Mouse (Mus musculus) forebrain, embryonic 10.5 days (tissue): Measurements from ENCODE around the gene Morf4l2. TPM values are rescaled to one million over a fixed set of nuclear protein-coding genes. Genes with fewer than 3 reads are reported as not detected.
"Not testable (repeated sequence)": the region's sequence is repeated elsewhere in the genome, so short reads cannot be mapped to it uniquely, and the experiment has no call there.

ENCODE experiments used
- DNase-seq: peaks from one replicate; pipeline ENCODE4 v3.0.0-alpha.2; 2017; ENCODE audit warnings: low spot score; ENCODE audit errors: extremely low spot score
- H3K27ac ChIP-seq: fragments of 300-500 bp; sonication (generic); 2 replicates; pipeline ENCODE4 v1.5.1; 2016; ENCODE audit warnings: mild to moderate bottlenecking
- H3K27me3 ChIP-seq: fragments of 300-500 bp; sonication (generic); 2 replicates; pipeline ENCODE4 v1.6.1; 2016; ENCODE audit warnings: mild to moderate bottlenecking; ENCODE audit not compliant: poor library complexity, severe bottlenecking
- H3K36me3 ChIP-seq: fragments of 300-500 bp; sonication (generic); replicated peaks from 2 replicates; pipeline ENCODE4 v1.6.1; 2016; ENCODE audit warnings: mild to moderate bottlenecking, moderate library complexity
- H3K4me1 ChIP-seq: fragments of 300-500 bp; sonication (generic); 2 replicates; pipeline ENCODE4 v1.6.1; 2016
- H3K4me3 ChIP-seq: fragments of 300-500 bp; sonication (generic); 2 replicates; pipeline ENCODE4 v1.5.1; 2016; ENCODE audit warnings: mild to moderate bottlenecking, moderate library complexity
- H3K9me3 ChIP-seq: fragments of 300-500 bp; sonication (generic); 2 replicates; pipeline ENCODE4 v1.6.1; 2016; ENCODE audit warnings: mild to moderate bottlenecking, moderate library complexity
- WGBS: fragments of 180-500 bp; shearing (Covaris S2); methylation state at CpG from one replicate; pipeline ENCODE4 v1.1.7; 2016; 5-methylcytosine and 5-hydroxymethylcytosine counted together
- polyA plus RNA-seq: library from polyadenylated mRNA; unstranded; fragments of >200 nt; fragmentation: Nextera tagmentation; extraction: Ambion mirVana; gene quantifications from 2 replicates; pipeline ENCODE4 v1.2.1, GENCODE M21; 2016

Gene Morf4l2
- polyA plus RNA-seq, 1 experiment from 2014 or later = 557 TPM

DNA sequence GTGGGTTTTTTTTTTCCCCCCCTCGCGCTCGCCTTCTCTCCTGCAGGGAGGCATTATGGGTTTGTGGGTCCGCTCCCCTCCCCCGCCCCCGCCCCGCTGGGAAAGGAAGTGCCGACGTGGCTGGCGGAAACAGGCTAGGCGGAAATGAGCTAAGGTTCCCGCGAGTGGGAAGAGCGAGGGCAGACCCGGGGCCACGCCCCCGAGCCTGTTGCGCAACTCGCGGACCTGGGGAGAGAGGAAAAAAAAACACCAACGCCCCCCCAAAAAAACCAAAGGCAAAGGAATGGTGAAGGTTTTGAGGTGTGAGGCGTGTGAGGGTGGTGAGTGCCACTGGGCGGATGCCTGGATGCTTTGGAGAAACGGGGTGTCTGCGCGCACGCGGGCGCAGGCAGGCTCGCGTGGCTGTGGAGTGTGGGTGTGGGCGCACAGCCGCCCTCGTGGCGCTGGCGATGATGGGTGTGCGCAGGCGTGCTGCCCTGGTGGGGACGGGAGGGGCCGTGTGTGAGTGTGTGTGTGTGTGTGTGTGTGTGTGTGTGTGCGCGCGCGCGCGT lies 1.8 kb downstream of the Morf4l2 start:
- peak; percentile 85 for DNase-seq
- peak overlapping the region; percentile 59 for H3K4me3 ChIP-seq
- H3K36me3 ChIP-seq = peaks cover 23% of the 10 kb centered on the region
- 23% methylated on average over 45 of the region's 46 CpGs for WGBS
- H3K9me3 ChIP-seq = no peaks in the 10 kb centered on the region
- H3K27ac ChIP-seq = peak overlapping the region; percentile 91
- peaks cover 6% of the 10 kb centered on the region; the same call in 1 of the 2 replicates for H3K4me1 ChIP-seq
- H3K27me3 ChIP-seq = peaks cover 4% of the 10 kb centered on the region; the same call in 1 of the 2 replicates

DNA sequence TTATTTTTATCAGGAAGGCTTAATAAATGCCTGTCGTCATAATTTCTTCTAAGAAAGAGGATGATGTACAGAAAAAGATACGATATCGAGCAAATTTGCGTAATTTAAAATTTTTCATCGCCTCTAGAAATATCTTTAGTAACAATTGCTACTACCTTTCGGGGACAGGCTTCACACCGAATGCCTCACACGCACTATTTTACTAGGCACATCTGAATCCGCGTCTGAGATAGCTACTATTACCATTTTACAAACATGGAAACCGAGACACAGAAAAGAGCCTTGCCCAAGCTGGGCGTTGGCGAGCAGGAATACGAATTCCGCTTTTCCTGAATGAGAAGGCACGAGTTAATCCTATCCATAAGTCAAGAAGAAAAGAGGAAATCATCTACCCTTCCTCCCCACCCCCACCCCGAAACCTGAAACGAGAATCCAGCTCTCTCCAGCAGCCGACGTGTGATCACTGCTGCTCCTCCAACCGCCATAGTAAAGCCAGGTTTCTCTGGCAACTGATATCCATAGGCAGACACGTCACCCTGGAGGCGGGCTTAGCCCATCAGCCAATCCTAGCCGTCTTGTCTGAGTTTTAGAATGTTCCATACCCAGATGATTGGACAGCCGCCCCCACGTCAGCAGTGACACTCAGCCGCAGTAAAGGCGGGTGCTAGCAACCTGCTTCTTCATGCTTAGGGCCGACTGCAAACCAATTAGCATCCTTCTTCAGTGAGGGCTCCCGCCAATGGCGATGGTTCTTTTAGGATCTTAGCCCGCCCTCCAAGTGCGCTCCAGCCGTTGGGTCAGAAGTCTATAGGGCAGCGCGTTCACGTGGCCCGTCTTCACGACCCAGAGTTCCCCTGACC lies 2.5 kb downstream of the Morf4l2 start:
- peaks cover 30% of the 10 kb centered on the region for H3K36me3 ChIP-seq
- H3K27ac ChIP-seq = peak overlapping the region; percentile 91
- WGBS = 22% methylated on average over 39 of the region's 39 CpGs
- peak overlapping the region; percentile 59 for H3K4me3 ChIP-seq
- peak; percentile 85 for DNase-seq
- H3K9me3 ChIP-seq = no peaks in the 10 kb centered on the region
- H3K27me3 ChIP-seq = no peaks in the 10 kb centered on the region
- H3K4me1 ChIP-seq = peaks cover 6% of the 10 kb centered on the region; the same call in 1 of the 2 replicates

DNA sequence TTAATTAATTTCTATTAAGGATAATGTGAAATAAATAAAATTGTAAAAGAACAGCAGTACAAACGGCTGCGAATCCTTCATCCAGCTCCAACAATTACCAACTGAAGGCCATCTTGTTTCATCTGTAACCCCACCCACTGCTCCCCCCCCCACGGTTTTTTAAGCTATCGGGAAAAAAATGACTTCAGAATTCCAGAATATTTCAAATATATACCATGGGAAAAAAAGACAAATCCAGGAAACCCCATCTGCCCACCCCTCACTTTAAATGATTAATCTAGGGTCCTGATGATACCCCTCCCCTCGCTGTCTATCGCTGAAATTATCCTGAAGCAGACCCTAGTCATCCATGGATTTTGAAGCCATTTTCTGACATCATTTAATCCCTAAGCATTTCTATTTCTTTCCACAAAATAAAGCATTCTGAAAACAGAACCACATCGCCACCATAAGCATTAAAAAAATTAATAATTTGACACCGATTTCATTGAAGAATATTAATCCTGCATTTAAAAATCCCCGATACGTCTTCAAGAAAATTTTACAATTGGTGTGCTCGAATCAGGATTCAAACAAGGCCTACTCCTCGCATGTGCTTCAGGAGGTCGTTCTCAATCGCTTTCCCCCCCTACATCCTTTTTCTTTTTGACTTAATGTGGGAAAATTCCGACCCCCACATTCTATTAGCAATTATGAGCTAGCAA lies 3.3 kb downstream of the Morf4l2 start:
- Histone ChIP-seq H3K27me3 (no peaks in the 10 kb centered on the region), H3K27ac (peak overlapping the region; percentile 91), H3K4me1 (peaks cover 6% of the 10 kb centered on the region; the same call in 1 of the 2 replicates), H3K36me3 (peaks cover 38% of the 10 kb centered on the region), H3K9me3 (no peaks in the 10 kb centered on the region), H3K4me3 (peak overlapping the region; percentile 59)
- no peak for DNase-seq
- 25% methylated on average over 15 of the region's 15 CpGs for WGBS

DNA sequence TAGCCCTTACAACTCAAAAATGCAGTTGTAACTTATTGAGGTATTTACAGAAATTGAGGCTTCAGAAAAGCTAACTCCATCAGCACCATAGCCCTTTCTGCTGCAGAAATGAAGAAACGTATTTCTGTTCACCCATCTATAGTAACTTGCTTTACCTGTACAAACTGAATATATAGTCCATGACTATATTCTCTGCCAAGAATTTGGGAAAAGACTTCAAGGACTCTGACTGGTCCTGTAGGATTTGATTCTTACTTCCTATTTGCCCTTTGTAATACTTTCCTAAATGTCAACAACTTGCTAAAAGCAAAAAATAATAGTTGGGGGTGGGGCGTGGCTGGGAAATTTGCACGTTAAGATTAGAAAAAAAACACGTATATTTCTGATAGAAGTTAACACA lies 11.5 kb downstream of the Morf4l2 start:
- peaks cover 49% of the 10 kb centered on the region for H3K36me3 ChIP-seq
- no peak for DNase-seq

DNA sequence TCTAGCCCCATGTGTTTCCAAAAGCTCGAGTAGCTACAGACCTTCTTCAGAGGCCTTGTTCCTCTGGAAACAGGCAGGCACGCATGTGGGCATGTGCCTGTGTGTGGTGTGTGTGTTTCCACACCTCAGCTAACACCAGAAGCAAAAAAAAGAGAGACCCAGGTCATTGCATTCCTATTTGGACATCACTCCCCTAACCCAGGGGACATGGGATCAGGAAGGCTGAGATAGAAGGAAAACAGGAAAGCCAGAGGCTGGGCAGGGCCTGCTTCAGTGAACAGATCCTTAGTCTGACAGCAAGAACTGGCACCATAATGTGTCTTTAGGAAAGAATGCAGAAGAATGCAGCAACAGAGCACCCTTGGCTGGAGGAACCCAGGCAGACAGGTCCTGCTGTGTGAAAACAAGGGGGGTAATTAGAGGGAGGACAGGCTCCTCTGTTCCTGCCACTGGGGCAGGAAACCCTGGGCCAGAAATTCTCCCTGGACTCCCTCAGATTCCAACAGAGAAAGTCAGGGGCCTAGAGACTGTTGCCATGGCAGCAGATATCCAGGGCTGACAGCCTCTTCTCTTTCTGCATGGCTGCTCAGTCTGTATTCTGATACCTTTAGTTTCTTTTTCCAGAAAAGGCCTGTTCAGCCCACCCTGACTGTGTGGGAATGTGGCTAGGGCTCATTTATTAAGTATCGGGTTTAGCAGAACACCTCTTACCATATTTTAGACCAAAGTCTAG lies 28.6 kb downstream of the Morf4l2 start:
- not testable (repeated sequence) for DNase-seq, H3K4me3 ChIP-seq, H3K9me3 ChIP-seq, H3K36me3 ChIP-seq
- H3K4me1 ChIP-seq = peaks cover 21% of the 10 kb centered on the region
- 48% methylated on average over 3 of the region's 3 CpGs for WGBS
- peaks cover 64% of the 10 kb centered on the region for H3K27me3 ChIP-seq
- H3K27ac ChIP-seq = peak overlapping the region; percentile 48; the same call in 1 of the 2 replicates

More for the DNA sequence above, 11.5 kb downstream of the Morf4l2 start:
- no peaks in the 10 kb centered on the region for H3K27me3 ChIP-seq
- H3K4me1 ChIP-seq = no peaks in the 10 kb centered on the region
- no peaks in the 10 kb centered on the region for H3K9me3 ChIP-seq
- no peak overlapping the region for H3K4me3 ChIP-seq
- no peak overlapping the region for H3K27ac ChIP-seq
- WGBS = 90% methylated on average over 4 of the region's 4 CpGs

DNA sequence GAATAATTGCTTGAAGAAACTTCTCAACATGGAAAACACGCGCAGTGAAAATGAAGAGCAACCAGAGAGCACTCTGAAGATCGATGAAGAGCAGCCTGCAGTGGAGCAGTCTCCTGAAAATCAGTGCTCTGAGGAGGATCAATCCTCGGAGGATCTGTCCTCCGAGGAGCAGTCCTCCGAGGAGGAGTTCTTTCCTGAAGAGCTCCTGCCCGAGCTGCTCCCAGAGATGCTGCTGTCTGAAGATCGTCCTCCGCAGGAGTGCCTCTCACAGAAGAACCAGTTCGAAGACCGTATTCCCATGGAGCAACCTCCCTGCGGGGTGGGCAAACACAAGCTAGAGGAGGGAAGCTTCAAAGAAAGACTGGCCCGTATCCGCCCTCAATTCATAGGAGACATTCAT lies 34.7 kb downstream of the Morf4l2 start:
- DNase-seq = peak; percentile 21
- Histone ChIP-seq H3K27ac (peak overlapping the region; percentile 90), H3K27me3 (peaks cover 50% of the 10 kb centered on the region), H3K36me3 (no peaks in the 10 kb centered on the region), H3K4me3 (peak overlapping the region; percentile 60), H3K9me3 (no peaks in the 10 kb centered on the region), H3K4me1 (peaks cover 10% of the 10 kb centered on the region)
- WGBS = 23% methylated on average over 14 of the region's 14 CpGs

DNA sequence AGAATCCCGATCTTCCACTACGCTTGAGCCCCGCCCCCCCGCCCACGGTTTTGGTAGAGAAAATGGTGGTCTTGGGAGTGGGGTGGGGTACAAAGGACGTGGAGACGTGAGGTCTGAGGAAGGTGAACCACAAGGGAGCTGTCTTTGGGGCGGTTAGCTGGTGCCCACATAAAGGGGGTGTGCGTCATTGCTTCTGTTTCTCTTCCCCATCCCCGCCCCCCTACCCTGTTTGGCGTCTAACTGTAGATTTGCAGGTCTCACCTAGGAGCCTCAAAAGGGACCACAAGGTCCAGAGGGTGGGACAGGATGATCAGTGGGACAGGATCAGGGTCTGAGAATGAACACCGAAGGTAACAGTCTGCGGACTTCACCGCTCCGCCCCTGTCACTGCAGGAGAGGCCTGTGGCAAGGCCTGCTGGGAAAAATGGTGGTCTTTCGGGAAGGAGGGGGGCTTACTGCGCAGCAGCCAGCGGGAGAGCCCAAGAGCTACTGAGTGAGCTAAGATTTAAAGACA lies 35.3 kb downstream of the Morf4l2 start:
- peaks cover 10% of the 10 kb centered on the region for H3K4me1 ChIP-seq
- peak overlapping the region; percentile 60 for H3K4me3 ChIP-seq
- no peaks in the 10 kb centered on the region for H3K9me3 ChIP-seq
- peaks cover 45% of the 10 kb centered on the region for H3K27me3 ChIP-seq
- H3K36me3 ChIP-seq = no peaks in the 10 kb centered on the region
- DNase-seq = peak; percentile 61
- 12% methylated on average over 18 of the region's 18 CpGs for WGBS
- peak overlapping the region; percentile 90 for H3K27ac ChIP-seq

DNA sequence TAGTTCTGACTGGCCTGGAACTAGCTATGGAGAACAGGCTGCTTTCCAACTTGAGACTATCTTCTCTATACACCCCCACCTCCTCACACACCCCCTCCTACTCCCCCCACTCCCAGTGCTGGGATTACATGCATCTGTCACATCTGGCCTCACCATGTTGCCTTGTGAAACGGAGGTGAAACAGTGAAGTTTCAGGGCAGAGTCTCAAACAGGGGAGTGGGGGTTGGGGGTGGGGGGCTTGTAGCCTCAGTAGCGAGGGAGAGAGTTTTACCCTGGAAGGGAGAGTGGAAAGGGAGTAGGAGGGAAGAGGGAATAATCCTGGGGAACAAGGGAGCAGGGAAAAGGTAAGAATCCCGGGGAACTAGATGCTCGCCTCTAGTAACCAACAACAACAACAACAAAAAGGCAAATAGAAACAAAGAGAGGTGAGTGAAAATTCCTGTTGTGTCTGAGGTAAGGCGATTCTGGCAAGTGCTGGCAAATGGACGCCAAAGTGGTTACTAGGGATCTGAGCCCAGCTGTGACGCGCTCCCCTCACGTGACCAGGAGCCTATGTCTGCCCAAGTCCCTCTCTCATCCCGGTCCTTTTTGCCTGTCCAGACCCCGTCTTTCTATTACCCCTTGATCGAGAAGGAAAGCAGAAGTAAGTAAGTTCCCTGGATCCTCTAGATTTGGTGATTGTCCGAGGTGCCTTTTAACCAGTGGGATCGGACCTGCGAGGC lies 35.9 kb downstream of the Morf4l2 start, which contains the start of gene Tceal1:
Tceal1 (plus strand) TSS at position 537 of the 722 bp plus-strand sequence.
- no peaks in the 10 kb centered on the region for H3K9me3 ChIP-seq
- WGBS = 12% methylated on average over 15 of the region's 15 CpGs
- peaks cover 40% of the 10 kb centered on the region for H3K27me3 ChIP-seq

DNA sequence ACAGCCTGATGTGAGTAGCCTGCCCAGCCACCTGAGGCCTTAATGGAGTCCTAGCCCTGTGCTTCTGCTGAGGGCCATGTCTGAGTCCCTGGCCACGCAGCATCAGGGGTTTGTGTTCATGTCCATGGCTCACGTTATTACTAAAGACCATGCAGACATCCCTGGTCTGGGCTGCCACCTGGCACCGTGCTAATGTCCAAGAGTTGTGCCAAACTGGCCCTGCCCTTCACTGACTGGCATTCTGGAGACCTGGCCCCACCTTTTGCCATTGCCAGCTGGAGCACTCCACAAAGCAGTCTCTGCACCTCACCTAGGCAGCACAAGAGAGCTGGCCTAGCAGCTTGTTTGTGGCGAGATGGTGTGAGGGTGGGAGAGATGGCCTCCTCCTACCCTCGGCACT lies 50.3 kb downstream of the Morf4l2 start:
- H3K27ac ChIP-seq = peak overlapping the region; percentile 12; the same call in 1 of the 2 replicates

More for the DNA sequence above, 35.9 kb downstream of the Morf4l2 start, which contains the start of gene Tceal1:
- DNase-seq = peak; percentile 61
- Histone ChIP-seq H3K4me1 (peaks cover 10% of the 10 kb centered on the region), H3K4me3 (peak within 1 kb of the TSS; percentile 60), H3K36me3 (no peaks in the 10 kb centered on the region), H3K27ac (peak within 1 kb of the TSS; percentile 90)

DNA sequence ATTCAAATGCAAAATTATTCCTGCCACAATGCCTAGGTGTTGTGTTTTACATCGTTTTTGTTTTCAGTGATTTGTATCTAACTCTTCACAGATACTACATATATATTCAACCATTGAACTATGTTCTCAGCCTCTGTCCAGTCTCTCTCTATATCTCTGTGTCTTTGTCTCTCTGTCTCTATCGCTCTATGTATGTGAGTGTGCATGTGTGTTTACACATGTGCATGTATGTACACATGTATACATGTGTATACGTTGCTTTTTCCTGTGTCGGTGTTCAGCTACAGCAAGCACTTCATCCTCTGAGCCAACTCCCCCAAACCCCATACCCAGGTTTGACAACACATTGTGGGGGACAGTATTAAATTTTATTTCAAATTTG lies 51.2 kb downstream of the Morf4l2 start:
- DNase-seq = no peak
- H3K4me1 ChIP-seq = peaks cover 15% of the 10 kb centered on the region
- peak overlapping the region; percentile 15; the same call in 1 of the 2 replicates for H3K27ac ChIP-seq
- no peaks in the 10 kb centered on the region for H3K9me3 ChIP-seq
- no peak overlapping the region for H3K4me3 ChIP-seq
- WGBS = 74% methylated on average over 4 of the region's 4 CpGs
- H3K36me3 ChIP-seq = no peaks in the 10 kb centered on the region
- no peaks in the 10 kb centered on the region for H3K27me3 ChIP-seq

More for the DNA sequence above, 50.3 kb downstream of the Morf4l2 start:
- no peak for DNase-seq
- H3K4me1 ChIP-seq = peaks cover 15% of the 10 kb centered on the region
- H3K9me3 ChIP-seq = no peaks in the 10 kb centered on the region
- H3K36me3 ChIP-seq = no peaks in the 10 kb centered on the region
- 86% methylated on average over 5 of the region's 5 CpGs for WGBS
- no peak overlapping the region for H3K4me3 ChIP-seq
- no peaks in the 10 kb centered on the region for H3K27me3 ChIP-seq

DNA sequence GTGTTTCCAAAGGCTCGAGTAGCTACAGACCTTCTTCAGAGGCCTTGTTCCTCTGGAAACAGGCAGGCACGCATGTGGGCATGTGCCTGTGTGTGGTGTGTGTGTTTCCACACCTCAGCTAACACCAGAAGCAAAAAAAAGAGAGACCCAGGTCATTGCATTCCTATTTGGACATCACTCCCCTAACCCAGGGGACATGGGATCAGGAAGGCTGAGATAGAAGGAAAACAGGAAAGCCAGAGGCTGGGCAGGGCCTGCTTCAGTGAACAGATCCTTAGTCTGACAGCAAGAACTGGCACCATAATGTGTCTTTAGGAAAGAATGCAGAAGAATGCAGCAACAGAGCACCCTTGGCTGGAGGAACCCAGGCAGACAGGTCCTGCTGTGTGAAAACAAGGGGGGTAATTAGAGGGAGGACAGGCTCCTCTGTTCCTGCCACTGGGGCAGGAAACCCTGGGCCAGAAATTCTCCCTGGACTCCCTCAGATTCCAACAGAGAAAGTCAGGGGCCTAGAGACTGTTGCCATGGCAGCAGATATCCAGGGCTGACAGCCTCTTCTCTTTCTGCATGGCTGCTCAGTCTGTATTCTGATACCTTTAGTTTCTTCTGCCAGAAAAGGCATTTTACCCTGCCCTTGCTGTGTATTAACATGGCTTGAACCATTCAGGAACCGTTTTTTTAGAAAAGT lies 51.7 kb downstream of the Morf4l2 start:
- not testable (repeated sequence) for DNase-seq, H3K4me3 ChIP-seq, H3K36me3 ChIP-seq, H3K9me3 ChIP-seq, H3K27me3 ChIP-seq
- 52% methylated on average over 3 of the region's 3 CpGs for WGBS
- H3K4me1 ChIP-seq = peaks cover 15% of the 10 kb centered on the region
- peak overlapping the region; percentile 70 for H3K27ac ChIP-seq
